Mouse (Mus musculus) neural tube, embryonic 11.5 days (tissue): ENCODE data around the gene Kif1b. TPM values are rescaled to one million over a fixed set of nuclear protein-coding genes. Genes with fewer than 3 reads are reported as not detected.
"Not testable (repeated sequence)": the region's sequence is repeated elsewhere in the genome, so short reads cannot be mapped to it uniquely, and the experiment has no call there.

Source experiments
- ATAC-seq: fragments of 200-750 bp; cut with Nextera tagmentation; 2 replicates; pipeline ENCODE4 v1.8.0; 2017; ENCODE audit warnings: moderate number of reproducible peaks, mild to moderate bottlenecking, moderate TSS enrichment, moderate library complexity; ENCODE audit not compliant: insufficient read depth, low FRiP score, low TSS enrichment
- DNase-seq: peaks from one replicate; pipeline ENCODE4 v3.0.0-alpha.2; 2015; ENCODE audit warnings: low spot score
- H3K27ac ChIP-seq: fragments of 300-500 bp; sonication (generic); 2 replicates; pipeline ENCODE4 v1.5.1; 2014; ENCODE audit warnings: low read depth, mild to moderate bottlenecking, low read length
- H3K27me3 ChIP-seq: fragments of 300-500 bp; sonication (generic); 2 replicates; pipeline ENCODE4 v1.6.1; 2014; ENCODE audit warnings: mild to moderate bottlenecking, low read length, mixed read lengths; ENCODE audit not compliant: control insufficient read depth, insufficient read depth
- H3K36me3 ChIP-seq: fragments of 300-500 bp; sonication (generic); 2 replicates; pipeline ENCODE4 v1.6.1; 2014; ENCODE audit warnings: mild to moderate bottlenecking, low read length, moderate library complexity, mixed read lengths; ENCODE audit not compliant: control insufficient read depth, insufficient read depth
- H3K4me1 ChIP-seq: fragments of 300-500 bp; sonication (generic); 2 replicates; pipeline ENCODE4 v1.6.1; 2014; ENCODE audit warnings: low read length, mixed read lengths; ENCODE audit not compliant: control insufficient read depth, insufficient read depth
- H3K4me2 ChIP-seq: fragments of 300-500 bp; sonication (generic); 2 replicates; pipeline ENCODE4 v1.6.1; 2014; ENCODE audit warnings: low read depth, mild to moderate bottlenecking, moderate library complexity
- H3K4me3 ChIP-seq: fragments of 300-500 bp; sonication (generic); 2 replicates; pipeline ENCODE4 v1.5.1; 2014; ENCODE audit warnings: low read depth, low read length
- H3K9ac ChIP-seq: fragments of 300-500 bp; sonication (generic); 2 replicates; pipeline ENCODE4 v1.6.1; 2014; ENCODE audit warnings: mild to moderate bottlenecking, low read length
- H3K9me3 ChIP-seq: fragments of 300-500 bp; sonication (generic); 2 replicates; pipeline ENCODE4 v1.6.1; 2016; ENCODE audit warnings: low read length; ENCODE audit not compliant: control insufficient read depth
- WGBS: fragments of 180-500 bp; shearing (Covaris S2); extraction: QIAGEN DNeasy Blood & Tissue Kit; methylation state at CpG from one replicate; pipeline ENCODE4 v1.1.7; 2014; 5-methylcytosine and 5-hydroxymethylcytosine counted together
- polyA plus RNA-seq: library from polyadenylated mRNA; unstranded; fragments of >200 nt; fragmentation: Nextera tagmentation; extraction: Ambion mirVana; gene quantifications from 2 replicates; pipeline ENCODE4 v1.2.1, GENCODE M21; 2014

Kif1b gene
- polyA plus RNA-seq, 1 experiment from 2014 or later: 104 TPM

DNA sequence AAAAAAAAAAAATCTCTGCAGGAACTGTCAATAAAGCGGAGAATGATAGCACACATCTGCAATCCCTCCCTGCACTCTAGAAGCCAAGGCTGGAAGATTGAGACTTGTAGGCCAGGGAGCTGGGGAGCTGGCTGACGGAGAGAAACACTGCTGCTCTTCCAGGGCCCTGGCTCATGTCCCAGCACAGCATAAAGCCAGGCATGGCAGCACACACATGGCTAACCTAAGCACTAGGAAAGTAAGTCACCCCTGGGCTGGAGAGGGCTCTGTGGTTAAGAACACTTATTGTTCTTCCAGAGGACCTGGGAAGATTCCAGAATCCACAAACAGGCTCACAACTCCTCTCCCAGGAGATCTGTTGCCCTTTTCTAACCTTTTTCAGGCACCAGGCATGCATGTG lies 134.8 kb downstream of the Kif1b start:
- DNase-seq (no peak), ATAC-seq (no peak)
- Histone ChIP-seq H3K4me2 (no peak overlapping the region), H3K4me1 (peaks cover 3% of the 10 kb centered on the region; the same call in 1 of the 2 replicates), H3K27me3 (no peaks in the 10 kb centered on the region), H3K9me3 (no peaks in the 10 kb centered on the region), H3K27ac (no peak overlapping the region), H3K36me3 (no peaks in the 10 kb centered on the region), H3K4me3 (no peak overlapping the region), H3K9ac (no peak overlapping the region)
- WGBS: 77% methylated on average over 2 of the region's 2 CpGs

GRCm38 (mm10) chr4:149172083-149172482 lies 135.4 kb downstream of the Kif1b start:
- Histone ChIP-seq H3K4me1 (peaks cover 3% of the 10 kb centered on the region; the same call in 1 of the 2 replicates), H3K27me3 (no peaks in the 10 kb centered on the region), H3K36me3 (no peaks in the 10 kb centered on the region), H3K9me3 (no peaks in the 10 kb centered on the region), H3K27ac (no peak overlapping the region), H3K4me2 (no peak overlapping the region), H3K4me3 (no peak overlapping the region), H3K9ac (no peak overlapping the region)
- ATAC-seq (no peak), DNase-seq (no peak)
- WGBS: 93% methylated on average over 5 of the region's 5 CpGs

DNA sequence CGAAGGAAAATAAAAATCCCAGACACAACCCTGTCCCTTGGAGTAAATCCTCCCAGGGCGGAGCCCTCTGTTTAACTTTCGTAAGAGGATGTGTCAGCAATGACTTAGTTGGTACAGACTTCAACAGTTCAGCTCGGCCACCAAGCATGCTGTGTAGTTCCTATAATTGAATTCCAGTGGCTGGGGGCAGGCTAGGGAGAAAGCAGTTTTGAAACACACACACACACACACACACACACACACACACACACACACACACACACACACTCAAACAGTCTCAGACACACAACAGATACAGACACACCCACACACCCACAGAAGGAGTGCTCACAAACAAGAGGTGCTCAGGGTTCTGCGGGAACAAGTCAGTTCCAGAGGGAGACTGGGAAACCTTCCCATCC lies 135.9 kb downstream of the Kif1b start:
- no peaks in the 10 kb centered on the region for H3K27me3 ChIP-seq
- no peaks in the 10 kb centered on the region for H3K9me3 ChIP-seq
- peaks cover 3% of the 10 kb centered on the region; the same call in 1 of the 2 replicates for H3K4me1 ChIP-seq
- no peak overlapping the region for H3K4me3 ChIP-seq
- H3K36me3 ChIP-seq: no peaks in the 10 kb centered on the region
- DNase-seq (no peak), ATAC-seq (no peak)
- no peak overlapping the region for H3K4me2 ChIP-seq
- H3K27ac ChIP-seq: no peak overlapping the region
- no peak overlapping the region for H3K9ac ChIP-seq
- WGBS: 80% methylated on average over 5 of the region's 5 CpGs

- DNase-seq (no peak), ATAC-seq (no peak)
- no peaks in the 10 kb centered on the region for H3K27me3 ChIP-seq
- no peaks in the 10 kb centered on the region for H3K36me3 ChIP-seq
- no peaks in the 10 kb centered on the region for H3K9me3 ChIP-seq
- H3K9ac ChIP-seq: no peak overlapping the region
- no peak overlapping the region for H3K27ac ChIP-seq
- no peak overlapping the region for H3K4me2 ChIP-seq
- H3K4me3 ChIP-seq: no peak overlapping the region
- peaks cover 3% of the 10 kb centered on the region; the same call in 1 of the 2 replicates for H3K4me1 ChIP-seq
- WGBS: 83% methylated on average over 7 of the region's 7 CpGs
Observed at GRCm38 (mm10) chr4:149170394-149170931, 137.0 kb downstream of the Kif1b start.

DNA sequence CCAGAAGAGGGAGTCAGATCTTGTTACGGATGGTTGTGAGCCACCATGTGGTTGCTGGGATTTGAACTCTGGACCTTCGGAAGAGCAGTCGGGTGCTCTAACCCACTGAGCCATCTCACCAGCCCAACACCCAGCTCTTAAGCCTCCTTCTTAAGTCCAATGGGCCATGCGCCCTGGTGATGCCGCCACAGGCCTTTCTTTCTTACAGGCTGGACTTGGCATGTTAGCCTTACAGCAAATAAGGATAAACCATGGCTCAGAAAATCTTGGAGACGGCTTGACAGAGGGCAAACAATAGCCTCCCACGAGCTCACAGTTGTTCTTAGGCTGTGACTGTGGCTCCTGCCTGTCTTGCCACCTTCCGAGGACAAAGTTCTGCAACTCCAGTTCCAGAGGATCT lies 137.6 kb downstream of the Kif1b start:
- H3K4me2 ChIP-seq, H3K9ac ChIP-seq, H3K27ac ChIP-seq, H3K4me1 ChIP-seq, H3K36me3 ChIP-seq, DNase-seq, H3K27me3 ChIP-seq, ATAC-seq, H3K9me3 ChIP-seq, H3K4me3 ChIP-seq: not testable (repeated sequence)
- 86% methylated on average over 7 of the region's 8 CpGs for WGBS

GRCm38 (mm10) chr4:149168016-149168415 lies 139.5 kb downstream of the Kif1b start:
- DNase-seq (no peak), ATAC-seq (no peak)
- Histone ChIP-seq H3K4me1 (no peaks in the 10 kb centered on the region; the same call in 1 of the 2 replicates), H3K27me3 (no peaks in the 10 kb centered on the region), H3K9ac (no peak overlapping the region), H3K36me3 (no peaks in the 10 kb centered on the region), H3K27ac (no peak overlapping the region), H3K4me3 (no peak overlapping the region), H3K4me2 (no peak overlapping the region), H3K9me3 (no peaks in the 10 kb centered on the region)
- 92% methylated on average over 2 of the region's 2 CpGs for WGBS

- no peak for DNase-seq
Observed at GRCm38 (mm10) chr4:149166957-149167611, 140.4 kb downstream of the Kif1b start.

GRCm38 (mm10) chr4:149166215-149166946 lies 141.1 kb downstream of the Kif1b start, which contains the start of gene Pgd:
Gene Pgd, minus strand, starts transcription at chr4:149166771.
- H3K27me3 ChIP-seq: no peaks in the 10 kb centered on the region
- ATAC-seq: peak; percentile 99
- DNase-seq: peak; percentile 97
- under 1% methylated on average over 59 of the region's 59 CpGs for WGBS
- H3K4me1 ChIP-seq: no peaks in the 10 kb centered on the region; the same call in 1 of the 2 replicates
- peak within 1 kb of the TSS; percentile 61 for H3K27ac ChIP-seq
- H3K4me2 ChIP-seq: peak within 1 kb of the TSS; percentile 89
- H3K36me3 ChIP-seq: no peaks in the 10 kb centered on the region; the same call in none of the 2 replicates
- peak within 1 kb of the TSS; percentile 82 for H3K9ac ChIP-seq
- peak within 1 kb of the TSS; percentile 87 for H3K4me3 ChIP-seq
- no peaks in the 10 kb centered on the region for H3K9me3 ChIP-seq

More at GRCm38 (mm10) chr4:149166957-149167611, 140.4 kb downstream of the Kif1b start:
- H3K27ac ChIP-seq: no peak overlapping the region
- H3K9me3 ChIP-seq: no peaks in the 10 kb centered on the region
- peak; percentile 58 for ATAC-seq
- H3K36me3 ChIP-seq: no peaks in the 10 kb centered on the region; the same call in 1 of the 2 replicates
- H3K4me3 ChIP-seq: peak overlapping the region; percentile 87
- no peaks in the 10 kb centered on the region; the same call in 1 of the 2 replicates for H3K4me1 ChIP-seq
- 3% methylated on average over 27 of the region's 27 CpGs for WGBS
- no peaks in the 10 kb centered on the region for H3K27me3 ChIP-seq
- peak overlapping the region; percentile 89 for H3K4me2 ChIP-seq
- peak overlapping the region; percentile 82 for H3K9ac ChIP-seq
